Mouse (Mus musculus) adrenal gland, adult 2 months (tissue): ENCODE results near the gene Fmo3. TPM values are rescaled to one million over a fixed set of nuclear protein-coding genes. Genes with fewer than 3 reads are reported as not detected.

Source experiments
- DNase-seq: peaks from one replicate; pipeline ENCODE4 v3.0.0; 2021
- polyA plus RNA-seq: library from polyadenylated mRNA; depleted of rRNA; stranded (reverse); fragments of >200 nt; gene quantifications from 2 replicates; pipeline ENCODE4 v1.2.3, GENCODE M21; 2012; rRNA removed
- total RNA-seq, 2 experiments: library from RNA; stranded (reverse); gene quantifications; 2 replicates each; pipeline ENCODE4 v1.2.3; 2021

Gene Fmo3
- total and polyA plus RNA-seq, 3 experiments = 0.75 TPM; not detected in 2

GRCm38 (mm10) chr1:162931310-162931875 lies 52.9 kb downstream of the Fmo3 start:
- no peak for DNase-seq

- DNase-seq = no peak
These were observed 53.7 kb downstream of the Fmo3 start for GRCm38 (mm10) chr1:162930631-162931030.

GRCm38 (mm10) chr1:162929146-162929545 lies 55.2 kb downstream of the Fmo3 start:
- no peak for DNase-seq

DNA sequence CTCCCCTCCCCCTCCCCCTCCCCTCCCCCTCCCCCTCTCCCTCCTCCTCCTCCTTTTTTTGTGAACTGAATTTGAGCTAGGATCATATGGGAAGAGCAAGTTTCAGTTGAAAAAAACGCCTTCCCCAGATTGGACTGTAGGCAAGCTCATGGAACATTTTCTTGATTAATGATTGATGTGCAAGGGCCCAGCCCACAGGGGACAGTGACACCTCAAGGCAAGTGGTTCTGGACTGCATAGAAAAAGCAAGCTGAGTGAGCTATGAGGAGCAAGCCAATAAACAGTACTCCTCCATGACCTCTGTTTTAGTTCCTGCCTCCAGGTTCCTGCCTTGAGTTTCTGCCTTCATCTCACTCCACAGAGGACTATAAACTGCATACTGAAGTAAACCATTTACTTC lies 59.2 kb downstream of the Fmo3 start:
- DNase-seq = no peak

DNA sequence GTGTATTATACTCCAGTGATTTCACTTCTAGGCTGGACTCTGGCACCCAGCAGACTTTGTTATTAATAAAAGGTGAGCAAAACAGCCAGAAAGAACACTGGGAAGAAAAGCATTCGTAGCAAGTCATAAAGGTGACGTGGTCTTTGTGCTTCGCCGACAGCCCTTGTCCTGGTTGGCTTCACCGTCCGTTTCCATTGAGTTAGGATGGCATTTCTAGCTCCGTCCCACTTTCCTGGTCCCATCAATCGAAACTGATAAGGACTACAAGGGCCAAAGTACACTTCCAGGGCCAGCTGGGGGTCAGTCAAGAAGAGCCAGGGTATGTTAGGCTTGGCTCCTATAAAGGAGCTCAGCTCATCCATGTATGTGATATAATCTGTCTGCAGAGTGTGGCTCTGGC lies 67.7 kb downstream of the Fmo3 start:
- DNase-seq = no peak

- no peak for DNase-seq
These were observed 69.3 kb downstream of the Fmo3 start for GRCm38 (mm10) chr1:162914932-162915556.

- no peak for DNase-seq
These were observed 72.2 kb downstream of the Fmo3 start for GRCm38 (mm10) chr1:162912085-162912484.

Other genes starting within 250 kb of the Fmo3 start
- gene Prrc2c, start 244.0 kb downstream of the Fmo3 start, total RNA-seq = 100 to 1,000 TPM in 1 of 2 experiments, 10 to 100 TPM in 1; 92.4 to 229 TPM
- 27.8 and 43.9 TPM in 2 replicates for gene Prrc2c, start 244.0 kb downstream of the Fmo3 start, polyA plus RNA-seq
- gene Fmo4, start 170.6 kb downstream of the Fmo3 start, total RNA-seq = 1 to 10 TPM; 1.2 to 2.1 TPM
- 0.17 and 0.46 TPM in 2 replicates for gene Fmo4, start 170.6 kb downstream of the Fmo3 start, polyA plus RNA-seq
- gene Fmo1, start 117.9 kb downstream of the Fmo3 start, total RNA-seq = 100 to 1,000 TPM; 241 to 652 TPM
- gene Fmo1, start 117.9 kb downstream of the Fmo3 start, polyA plus RNA-seq = 20.8 and 29.8 TPM in 2 replicates
- gene Fmo2, start 85.8 kb downstream of the Fmo3 start, total RNA-seq = 10 to 100 TPM; 45.6 to 72.3 TPM
- 2.4 and 10.4 TPM in 2 replicates for gene Fmo2, start 85.8 kb downstream of the Fmo3 start, polyA plus RNA-seq
- gene Fmo6, start 47.0 kb downstream of the Fmo3 start, total RNA-seq = not detected
- gene Fmo6, start 47.0 kb downstream of the Fmo3 start, polyA plus RNA-seq = not detected in 2 replicates
- gene Mroh9, start 101.1 kb upstream of the Fmo3 start, total RNA-seq = not detected
- not detected in 2 replicates for gene Mroh9, start 101.1 kb upstream of the Fmo3 start, polyA plus RNA-seq